Mouse (Mus musculus): Measurements from ENCODE around the gene Vmn1r188.
A peak's percentile ranks its signal among the peaks of the same experiment; 100 is the strongest.
"Not testable (repeated sequence)": the region's sequence is repeated elsewhere in the genome, so short reads cannot be mapped to it uniquely, and the experiment has no call there.

The Vmn1r188 gene

DNA sequence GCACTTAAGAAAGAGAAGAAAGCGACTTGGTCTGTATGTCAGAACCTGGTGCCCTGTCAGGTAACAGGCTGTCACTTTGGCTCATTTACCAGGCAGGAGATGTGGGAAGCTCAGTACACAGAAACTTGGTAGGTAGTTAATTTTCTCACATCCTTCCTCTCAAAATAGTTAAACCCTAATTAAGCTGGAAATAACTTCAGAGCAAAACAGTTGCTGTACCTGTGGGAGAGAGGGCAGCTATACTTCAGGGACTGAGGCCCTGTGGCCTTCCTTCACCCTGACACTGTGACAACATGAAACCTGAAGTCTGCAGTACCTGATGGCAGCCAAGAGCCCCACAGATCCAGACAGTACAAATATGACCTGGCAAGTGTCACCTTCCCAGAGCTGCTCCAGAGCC, at the start of gene Vmn1r188:
Gene Vmn1r188, plus strand, starts transcription at position 301 of the 400 bp plus-strand sequence.
- DNase-seq = not testable (repeated sequence)

DNA sequence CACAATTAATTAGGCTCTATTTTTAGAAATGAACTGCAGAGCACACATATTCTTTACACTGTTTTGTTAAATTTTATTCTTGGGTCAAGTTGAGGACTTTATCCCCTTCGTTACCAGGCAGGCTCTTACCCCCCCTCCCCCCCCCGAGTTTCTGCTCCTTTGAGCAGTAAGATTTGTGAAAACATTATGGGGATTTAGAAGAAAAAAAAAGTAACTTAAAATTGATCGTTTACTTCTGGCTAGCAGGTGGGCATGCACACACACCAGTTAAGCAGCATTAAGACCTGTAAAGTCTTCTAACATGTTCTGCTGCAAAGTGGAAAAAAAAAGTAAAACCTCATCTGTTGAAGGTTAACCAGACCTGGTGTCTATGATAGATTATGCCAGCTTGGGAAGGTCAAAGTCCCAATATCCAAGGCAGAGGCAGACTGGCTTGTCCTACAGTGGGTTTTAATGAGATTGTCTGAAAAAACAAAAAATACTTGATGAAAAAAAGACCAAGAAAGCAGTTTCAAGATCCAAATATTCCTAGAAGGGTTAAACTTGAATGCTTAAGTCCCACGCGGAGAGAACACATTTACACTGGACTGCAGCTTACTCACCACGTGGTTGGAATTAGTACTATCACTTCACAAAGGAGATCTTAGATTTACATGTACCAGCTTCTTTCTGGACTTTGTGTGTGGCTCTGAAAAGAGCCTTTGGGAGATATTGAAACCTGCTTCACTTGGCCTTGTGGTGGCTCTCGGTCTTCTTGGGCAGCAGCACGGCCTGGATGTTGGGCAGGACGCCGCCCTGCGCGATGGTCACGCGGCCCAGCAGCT, 49.6 kb upstream of the Vmn1r188 start:
- DNase-seq = no peak

DNA sequence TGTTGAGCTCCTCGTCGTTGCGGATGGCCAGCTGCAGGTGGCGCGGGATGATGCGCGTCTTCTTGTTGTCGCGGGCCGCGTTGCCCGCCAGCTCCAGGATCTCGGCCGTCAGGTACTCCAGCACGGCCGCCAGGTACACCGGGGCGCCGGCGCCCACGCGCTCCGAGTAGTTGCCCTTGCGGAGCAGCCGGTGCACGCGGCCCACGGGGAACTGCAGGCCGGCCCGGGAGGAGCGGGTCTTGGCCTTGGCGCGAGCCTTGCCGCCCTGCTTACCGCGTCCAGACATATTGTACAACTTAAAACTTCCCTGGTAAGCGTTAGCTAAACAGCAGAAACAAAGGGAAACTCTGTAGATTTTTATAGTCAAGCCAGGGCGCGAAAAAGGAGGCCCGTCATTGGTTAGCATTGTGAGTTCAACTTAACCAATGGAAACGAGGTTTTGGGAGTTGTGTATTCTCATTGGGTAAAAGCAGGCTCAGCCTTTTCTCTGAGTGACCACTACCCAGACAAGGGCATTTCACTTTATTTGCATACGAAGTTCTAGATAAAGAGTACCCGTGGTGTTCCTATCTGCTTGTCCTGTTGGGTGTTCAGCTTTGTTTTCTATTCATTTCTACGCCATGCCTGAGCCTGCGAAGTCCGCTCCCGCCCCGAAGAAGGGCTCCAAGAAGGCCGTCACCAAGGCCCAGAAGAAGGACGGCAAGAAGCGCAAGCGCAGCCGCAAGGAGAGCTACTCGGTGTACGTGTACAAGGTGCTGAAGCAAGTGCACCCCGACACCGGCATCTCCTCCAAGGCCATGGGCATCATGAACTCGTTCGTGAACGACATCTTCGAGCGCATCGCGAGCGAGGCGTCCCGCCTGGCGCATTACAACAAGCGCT, 48.7 kb upstream of the Vmn1r188 start, which contains the start of the genes Hist1h2ah and Hist1h2bk:
Gene Hist1h2ah, minus strand, starts transcription at position 302 of the 882 bp plus-strand sequence.
Gene Hist1h2bk, plus strand, starts transcription at position 604 of the 882 bp plus-strand sequence.
- DNase-seq = peak; percentile 74

DNA sequence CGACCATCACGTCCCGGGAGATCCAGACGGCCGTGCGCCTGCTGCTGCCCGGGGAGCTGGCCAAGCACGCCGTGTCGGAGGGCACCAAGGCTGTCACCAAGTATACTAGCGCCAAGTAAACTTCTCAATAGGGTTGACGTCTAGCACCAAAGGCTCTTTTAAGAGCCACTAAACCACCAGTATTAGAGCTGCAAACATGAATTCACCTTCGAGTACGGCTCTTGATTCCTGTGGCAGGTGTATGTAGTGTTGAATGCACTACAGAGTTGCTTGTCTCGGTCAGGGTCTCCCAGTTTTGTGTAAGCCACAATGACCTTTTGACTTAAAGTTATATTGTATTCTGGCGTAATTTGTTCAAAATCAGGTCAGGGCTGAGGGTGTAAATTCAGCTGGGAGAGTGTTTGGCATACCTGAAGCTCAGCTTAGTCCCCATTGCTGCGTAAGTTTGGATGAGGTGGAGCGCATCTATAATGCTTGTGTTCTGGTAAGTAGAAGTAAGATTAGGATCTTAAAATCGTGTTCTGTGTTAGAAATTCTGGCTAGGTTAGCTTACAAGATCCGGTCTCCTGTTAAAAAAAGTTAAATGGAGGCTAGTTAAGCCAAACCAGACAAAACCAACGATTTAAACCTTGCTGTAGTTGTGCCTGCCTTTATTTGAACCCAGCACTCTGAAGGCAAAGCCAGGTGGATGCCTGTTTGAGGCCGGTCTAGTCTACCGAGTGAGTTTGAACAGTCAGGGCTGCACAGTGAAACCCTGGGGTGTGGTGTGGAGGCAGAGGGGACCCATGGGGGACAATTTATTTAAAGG, 47.9 kb upstream of the Vmn1r188 start:
- DNase-seq = no peak

DNA sequence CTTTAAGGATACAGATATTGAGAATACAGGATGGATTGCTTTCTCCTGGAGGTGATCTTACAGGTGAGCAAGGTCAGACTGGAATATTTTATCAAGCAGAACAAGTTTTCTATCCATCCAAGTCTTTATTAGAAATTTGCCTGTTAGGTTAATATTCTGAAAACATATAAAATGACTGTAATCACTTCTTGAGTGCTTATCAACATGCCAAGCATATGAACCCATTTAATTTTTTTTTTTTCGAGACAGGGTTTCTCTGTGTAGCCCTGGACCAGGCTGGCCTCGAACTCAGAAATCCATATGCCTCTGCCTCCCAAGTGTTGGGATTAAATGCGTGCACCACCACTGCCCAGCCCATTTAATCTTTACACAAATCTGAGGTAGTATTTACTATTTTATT, 47.3 kb upstream of the Vmn1r188 start:
- no peak for DNase-seq

DNA sequence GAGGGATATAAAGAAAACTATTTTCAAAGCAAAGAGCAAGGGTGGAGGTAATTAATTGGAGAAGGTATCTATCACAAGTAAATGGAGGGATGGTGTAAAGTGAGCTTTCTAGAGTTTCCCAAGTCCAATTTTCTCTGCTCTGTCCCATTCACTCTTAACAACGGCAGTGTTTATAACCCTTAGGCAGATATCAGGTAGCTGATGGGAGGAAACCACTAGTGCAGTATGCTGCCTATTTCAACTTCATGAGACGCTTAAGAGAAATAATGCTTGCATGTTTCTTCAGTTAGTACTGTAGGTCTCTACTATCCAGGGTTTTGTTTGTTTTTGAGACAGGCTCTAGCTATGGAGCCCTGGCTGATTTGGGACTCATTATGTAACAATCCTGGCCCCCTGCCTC, 46.8 kb upstream of the Vmn1r188 start:
- DNase-seq = no peak

DNA sequence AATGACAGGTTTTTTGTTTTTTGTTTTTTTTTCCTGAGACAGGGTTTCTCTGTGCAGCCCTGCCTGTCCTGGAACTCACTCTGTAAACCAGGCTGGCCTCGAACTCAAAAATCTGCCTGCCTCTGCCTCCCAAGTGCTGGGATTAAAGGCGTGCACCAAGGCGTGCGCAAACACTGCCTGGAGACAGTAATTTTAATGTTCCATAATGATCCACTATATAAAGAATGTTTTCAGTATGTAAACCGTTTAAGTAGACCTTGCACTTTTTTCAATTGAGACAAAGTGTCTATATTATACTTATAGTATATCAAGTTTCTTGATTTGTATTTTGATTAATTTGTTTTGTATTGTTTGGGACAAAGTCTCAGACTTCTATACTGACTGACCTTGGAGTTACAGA, 44.9 kb upstream of the Vmn1r188 start:
- DNase-seq = no peak

DNA sequence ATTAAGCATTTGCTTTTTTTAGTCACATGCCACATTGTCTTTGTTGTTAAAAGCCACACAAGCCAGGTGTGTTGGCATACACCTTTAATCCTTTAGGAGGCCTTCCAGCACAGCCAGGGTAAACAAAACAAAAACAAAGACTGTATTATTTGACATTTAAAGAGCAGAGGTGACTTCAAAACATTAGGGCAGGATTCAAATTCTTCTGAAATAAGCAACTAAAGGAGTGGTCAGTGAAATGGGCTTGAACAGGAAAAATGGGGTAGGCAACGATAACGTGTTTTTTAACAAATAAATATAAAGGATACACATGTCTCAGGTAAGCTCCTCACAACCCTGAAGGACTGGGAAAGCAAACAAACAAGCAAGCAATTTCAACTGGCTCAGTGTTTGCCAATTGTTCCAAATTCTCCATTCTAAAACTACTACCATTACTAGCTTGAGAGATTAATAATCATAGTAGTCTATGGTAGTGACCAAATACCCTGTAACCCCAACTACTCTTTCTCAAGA, 44.2 kb upstream of the Vmn1r188 start:
- no peak for DNase-seq

DNA sequence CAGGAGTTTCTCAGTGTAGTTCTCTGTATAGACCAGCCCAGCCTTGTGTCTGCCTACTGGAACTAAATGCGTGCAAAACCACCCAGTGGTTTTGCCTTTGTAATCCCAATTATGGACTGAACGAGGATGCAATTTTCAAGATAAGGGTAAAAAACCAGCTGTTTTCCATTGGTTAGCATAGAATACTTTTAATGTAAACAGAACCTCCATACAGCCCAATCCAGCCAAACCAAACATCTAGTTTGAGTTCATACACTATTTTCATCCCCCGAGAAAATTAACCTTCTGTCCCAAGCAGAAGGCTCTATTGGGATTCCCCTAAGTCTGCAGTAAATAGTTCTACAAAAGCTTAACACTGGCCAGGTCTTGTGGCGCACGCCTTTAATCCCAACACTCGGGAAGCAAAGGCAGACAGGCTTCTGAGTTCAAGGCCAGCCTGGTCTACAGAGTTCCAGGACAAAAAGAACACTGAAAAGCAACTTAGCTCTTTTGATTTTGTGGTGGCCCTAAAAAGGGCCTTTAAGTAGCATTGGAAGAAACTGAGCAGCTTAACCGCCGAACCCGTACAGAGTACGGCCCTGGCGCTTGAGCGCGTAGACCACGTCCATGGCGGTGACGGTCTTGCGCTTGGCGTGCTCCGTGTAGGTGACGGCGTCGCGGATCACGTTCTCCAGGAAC, 43.6 kb upstream of the Vmn1r188 start:
- DNase-seq = peak in 1 of 2 experiments; percentile 9

DNA sequence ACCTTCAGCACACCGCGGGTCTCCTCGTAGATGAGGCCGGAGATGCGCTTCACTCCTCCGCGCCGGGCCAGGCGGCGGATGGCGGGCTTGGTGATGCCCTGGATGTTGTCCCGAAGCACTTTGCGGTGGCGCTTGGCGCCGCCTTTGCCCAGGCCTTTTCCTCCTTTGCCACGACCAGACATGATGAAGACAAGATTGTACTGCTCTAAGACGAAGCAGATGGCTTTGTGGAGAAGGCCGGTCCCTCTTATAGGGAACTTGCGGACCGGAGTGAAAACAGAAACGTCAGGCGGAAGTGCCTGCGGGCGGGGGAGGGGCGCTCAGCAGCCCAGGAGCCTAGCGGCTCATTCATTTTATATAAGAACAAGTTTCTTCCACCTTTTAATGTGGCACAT, 43.1 kb upstream of the Vmn1r188 start, which contains the start of gene Hist1h4i:
Gene Hist1h4i, minus strand, starts transcription at position 221 of the 395 bp plus-strand sequence.
- DNase-seq = peak; percentile 92 to 95

DNA sequence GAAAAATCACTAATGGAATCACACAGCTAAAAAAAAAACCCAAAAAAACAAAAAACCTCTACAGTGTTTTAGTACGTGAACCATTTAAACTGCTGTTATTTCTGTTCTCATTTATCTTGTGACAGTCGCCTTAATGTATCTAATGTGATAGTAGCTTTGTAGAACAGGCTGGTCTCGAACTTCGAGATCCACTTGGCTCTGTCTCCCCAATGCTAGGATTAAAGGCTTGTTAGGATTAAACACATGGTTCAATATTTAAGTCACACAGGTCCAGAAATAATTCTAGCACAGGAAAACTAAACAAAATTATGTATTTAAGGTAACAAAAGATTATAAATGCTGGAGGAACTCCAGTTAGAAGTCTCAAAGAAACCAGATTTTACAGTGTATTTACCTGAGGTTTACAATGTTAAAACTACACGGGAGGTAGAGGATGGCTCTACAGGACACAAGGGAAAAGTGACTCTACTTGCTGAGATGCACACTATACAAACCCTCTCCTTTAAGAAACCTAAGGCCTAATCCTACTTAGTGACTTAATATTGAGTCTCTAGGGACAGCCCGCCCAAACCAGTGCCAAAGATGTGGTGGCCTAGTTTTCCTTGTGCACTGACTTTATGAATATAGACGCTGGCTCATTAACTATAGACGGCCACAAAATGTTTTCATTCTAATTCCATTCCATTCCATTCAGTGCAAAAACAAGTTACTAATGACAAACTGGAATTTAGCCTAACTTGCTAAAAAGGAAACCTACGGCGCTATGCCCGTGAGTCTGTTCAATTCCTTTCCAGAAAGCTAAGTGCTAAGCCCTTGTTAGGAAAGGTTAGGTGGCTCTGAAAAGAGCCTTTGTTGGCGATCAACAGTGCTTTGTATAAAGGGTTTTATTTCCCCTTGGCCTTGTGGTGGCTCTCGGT, 42.3 kb upstream of the Vmn1r188 start:
- DNase-seq = no peak

DNA sequence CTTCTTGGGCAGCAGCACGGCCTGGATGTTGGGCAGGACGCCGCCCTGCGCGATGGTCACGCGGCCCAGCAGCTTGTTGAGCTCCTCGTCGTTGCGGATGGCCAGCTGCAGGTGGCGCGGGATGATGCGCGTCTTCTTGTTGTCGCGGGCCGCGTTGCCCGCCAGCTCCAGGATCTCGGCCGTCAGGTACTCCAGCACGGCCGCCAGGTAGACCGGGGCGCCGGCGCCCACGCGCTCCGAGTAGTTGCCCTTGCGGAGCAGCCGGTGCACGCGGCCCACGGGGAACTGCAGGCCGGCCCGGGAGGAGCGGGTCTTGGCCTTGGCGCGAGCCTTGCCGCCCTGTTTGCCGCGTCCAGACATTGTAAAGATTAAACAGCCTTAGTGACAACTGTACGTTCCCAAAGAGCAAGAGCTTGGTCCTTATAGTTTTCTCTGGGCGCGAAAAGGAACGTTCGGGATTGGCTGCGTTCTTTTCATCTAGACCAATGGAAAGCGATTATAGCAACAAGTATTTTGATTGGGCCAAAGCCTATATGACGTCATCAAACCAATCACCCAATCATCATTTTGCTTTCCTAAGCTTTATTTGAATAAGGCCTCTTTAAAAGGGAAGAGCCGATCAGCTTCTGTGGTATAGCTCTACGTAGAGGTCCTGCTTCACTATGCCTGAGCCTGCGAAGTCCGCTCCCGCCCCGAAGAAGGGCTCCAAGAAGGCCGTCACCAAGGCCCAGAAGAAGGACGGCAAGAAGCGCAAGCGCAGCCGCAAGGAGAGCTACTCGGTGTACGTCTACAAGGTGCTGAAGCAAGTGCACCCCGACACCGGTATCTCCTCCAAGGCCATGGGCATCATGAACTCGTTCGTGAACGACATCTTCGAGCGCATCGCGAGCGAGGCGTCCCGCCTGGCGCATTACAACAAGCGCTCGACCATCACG, 41.4 kb upstream of the Vmn1r188 start, which contains the start of the genes Hist1h2ag and Hist1h2bj:
Gene Hist1h2ag, minus strand, starts transcription at position 377 of the 935 bp plus-strand sequence.
Gene Hist1h2bj, plus strand, starts transcription at position 647 of the 935 bp plus-strand sequence.
- DNase-seq = peak; percentile 83 to 84

DNA sequence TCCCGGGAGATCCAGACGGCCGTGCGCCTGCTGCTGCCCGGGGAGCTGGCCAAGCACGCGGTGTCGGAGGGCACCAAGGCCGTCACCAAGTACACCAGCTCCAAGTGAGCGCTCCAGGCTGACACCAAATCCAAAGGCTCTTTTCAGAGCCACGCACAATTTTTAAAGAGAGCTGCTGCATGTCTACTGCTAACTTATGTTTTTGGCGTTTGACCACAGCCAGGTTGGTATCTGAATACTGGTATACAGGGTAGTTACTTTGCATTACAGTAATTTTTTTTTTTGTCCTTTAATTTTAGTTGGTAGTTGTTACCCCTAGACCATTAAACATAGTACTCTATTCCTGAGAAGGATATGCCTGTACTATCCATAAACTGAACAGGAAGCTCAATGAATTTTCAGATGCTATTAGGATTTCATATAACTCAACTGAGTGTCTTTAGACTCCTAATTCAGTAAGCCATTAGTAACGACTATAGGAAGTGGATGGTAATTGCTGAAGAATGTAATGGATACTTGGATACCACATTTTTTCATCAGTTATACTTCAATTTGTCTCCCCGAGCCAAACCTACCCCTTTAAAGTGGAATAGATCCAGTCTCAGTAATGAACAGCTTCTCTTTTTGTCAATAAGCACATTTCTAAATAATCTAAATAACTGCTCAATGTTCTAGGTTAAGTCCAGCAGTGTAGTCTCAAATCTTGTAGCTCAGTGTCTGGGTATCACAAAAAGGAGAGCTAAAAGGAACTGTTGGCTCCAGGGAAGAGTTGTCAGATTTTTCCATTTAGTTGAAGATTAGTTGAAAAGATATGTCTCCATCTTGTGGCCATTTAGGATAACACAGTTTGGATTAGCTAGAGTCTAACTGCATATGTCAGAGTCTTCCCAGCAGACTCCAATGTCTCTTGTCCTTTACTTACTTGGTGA, 40.5 kb upstream of the Vmn1r188 start:
- DNase-seq = no peak

DNA sequence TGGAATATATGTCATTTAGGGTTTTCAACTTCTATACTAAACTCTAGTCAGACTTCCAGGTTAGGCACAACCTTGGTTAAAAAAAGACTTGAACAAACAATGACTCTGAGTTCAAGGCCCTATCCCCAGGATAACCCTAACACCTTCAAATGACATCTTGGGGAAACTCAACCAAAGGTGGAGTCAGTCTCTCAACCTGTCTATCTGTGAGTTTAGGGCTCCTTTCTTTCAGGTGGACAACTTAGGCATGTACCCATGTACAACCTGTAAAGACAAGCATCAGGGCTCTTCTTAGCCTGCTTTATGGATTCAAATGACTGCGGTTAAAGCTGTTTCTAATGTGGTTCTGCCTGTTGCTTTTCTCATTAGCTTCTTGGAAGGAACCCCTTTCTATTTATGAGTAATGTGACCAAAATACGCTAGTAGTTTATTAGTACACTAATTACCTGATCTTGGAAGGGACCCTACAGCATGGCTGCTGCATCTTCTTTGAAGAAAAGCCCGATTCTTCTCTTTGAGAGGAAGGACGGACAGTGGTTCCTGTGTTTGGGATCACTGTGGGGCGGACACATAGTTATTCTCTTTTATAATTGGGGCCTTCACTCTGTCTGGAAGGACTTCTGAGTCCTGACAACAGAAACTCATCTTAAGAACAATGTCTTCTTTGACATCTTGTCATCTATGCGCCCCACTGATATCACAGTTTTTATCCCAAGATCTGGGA, 39.6 kb upstream of the Vmn1r188 start:
- DNase-seq = no peak

DNA sequence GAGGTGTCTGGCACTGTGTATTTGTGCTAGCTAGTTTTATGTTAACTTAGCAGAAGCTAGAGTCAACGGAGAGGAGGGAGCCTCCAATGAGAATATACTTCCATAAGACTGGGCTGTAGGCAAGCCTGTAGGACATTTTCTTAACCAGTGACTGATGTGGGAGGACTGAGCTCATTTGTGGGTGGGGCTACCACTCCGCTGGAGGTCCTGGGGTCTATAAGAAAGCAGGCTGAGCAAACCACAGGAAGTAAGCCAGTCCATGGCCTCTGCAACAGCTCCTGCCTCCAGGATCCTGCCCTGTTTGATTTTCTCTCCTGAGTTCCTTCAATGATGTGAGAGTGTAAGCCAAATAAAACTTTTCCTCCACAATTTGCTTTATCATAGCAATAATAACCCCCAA, 38.9 kb upstream of the Vmn1r188 start:
- DNase-seq = no peak

DNA sequence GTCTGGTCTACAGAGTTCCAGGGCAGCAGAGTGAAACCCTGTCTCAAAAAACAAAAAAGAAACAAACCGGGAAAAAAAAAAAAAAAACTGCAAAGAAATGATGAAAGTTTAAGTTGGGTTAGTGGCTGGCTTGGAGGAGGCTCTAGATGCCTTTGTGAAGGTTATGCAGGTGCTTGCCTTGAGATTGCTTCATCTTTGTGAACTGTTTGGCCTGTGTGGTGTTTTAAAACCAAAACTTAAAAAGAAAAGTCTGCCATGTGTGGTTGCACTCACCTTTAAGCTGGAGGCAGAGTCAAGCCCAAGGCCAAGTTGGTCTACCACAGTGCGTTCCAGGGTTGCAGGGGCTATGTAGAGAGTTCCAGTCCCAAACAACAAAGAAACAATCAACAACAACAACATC, 35.2 kb upstream of the Vmn1r188 start:
- DNase-seq = no peak

DNA sequence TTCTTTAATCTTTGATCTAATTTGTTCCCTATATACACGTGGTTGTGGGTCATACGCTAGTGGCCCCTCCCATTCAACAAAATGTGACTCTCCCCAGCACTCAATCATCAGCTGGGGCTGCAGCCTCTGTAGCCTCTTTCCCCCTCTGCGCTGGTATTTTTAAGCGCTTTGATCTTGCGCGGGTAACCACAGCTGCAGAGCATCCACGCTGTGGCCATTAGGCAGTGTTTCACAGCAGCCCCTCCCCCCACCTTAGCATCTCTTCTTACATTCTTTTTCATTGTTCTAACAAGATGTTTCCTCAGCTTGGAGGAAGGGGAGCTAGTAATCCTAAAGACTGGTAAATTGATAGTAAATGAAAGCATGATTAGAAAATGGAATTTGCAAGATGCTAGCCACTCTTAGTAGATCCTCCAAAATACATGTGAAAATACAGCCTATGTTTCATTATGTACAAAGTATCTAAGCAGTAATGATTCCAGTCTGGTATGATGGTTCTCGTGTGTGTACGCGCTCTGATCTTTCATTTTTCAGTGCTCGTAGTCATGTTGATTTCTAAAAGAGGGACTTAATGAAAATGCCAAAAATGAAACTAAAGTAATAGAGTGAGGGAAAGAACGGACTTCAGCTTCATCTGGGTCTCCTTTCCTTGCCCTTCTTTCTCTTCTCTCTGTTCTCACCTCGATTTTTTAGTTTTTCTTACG, 34.4 kb upstream of the Vmn1r188 start:
- no peak for DNase-seq

Measured in cerebellum, adult 18-20 months (tissue).